Mouse (Mus musculus) ES-Bruce4 (cell line): ENCODE measurements around the gene Mcm9.

Source experiments
- CTCF ChIP-seq: IDR thresholded peaks from one replicate; pipeline ENCODE4 v1.8.1; 2011; ENCODE audit warnings: low read depth, low read length
- EP300 ChIP-seq: IDR thresholded peaks from 2 replicates; pipeline ENCODE4 v1.6.1; 2011; ENCODE audit warnings: low read depth, low read length; ENCODE audit not compliant: insufficient read depth
- POLR2A ChIP-seq: IDR thresholded peaks from one replicate; pipeline ENCODE4 v1.8.1; 2011; ENCODE audit warnings: low read length; ENCODE audit not compliant: insufficient read depth

GRCm38 (mm10) chr10:53568531-53568930, 61.7 kb downstream of the Mcm9 start:
- TF ChIP-seq EP300 (no peak), CTCF (no peak), POLR2A (no peak)
